Mouse (Mus musculus): ENCODE measurements around the gene Rrbp1. TPM values are rescaled to one million over a fixed set of nuclear protein-coding genes. Genes with fewer than 3 reads are reported as not detected.

Gene Rrbp1
- polyA plus RNA-seq, 1 experiment from 2014 or later: 34.8 TPM

DNA sequence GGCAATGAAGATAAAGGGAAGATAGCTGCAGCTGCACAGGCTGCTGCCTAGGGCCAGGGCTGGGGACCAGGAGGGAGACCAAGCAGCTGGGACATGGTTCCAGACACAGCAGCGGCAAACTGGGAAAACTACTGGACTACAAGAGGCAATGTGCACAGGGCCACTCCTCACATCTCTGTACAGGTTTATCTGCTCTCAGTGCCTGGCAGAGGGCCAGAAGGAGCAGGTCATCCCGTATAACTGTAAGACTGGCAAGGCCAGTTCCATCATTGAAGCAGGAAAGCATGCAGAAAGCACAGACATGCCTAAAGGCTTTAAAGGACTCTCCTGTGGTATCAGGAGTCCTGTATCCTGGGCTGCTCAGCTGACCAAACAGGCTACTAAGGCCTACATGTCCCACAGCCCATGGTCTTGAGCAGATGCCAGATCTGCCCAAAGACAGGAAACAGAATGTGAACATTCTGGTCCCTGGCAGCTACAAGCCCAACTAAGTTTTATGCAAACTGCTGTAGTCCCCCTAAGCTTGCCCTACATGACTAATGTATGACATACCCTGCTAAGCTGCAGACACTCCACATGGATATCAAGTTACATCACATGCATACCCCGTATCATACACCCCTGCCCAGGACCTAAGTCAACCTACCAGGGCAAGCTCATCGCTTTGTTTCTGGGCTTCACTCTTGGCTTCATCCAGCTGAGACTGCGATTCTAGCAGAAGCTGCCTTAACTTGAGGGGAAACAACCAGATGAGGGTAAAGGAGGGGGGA lies 59.3 kb downstream of the Rrbp1 start:
- WGBS: 86% methylated on average over 5 of the region's 5 CpGs
- H3K27ac ChIP-seq: no peak overlapping the region
- no peaks in the 10 kb centered on the region for H3K4me1 ChIP-seq (replicated peaks; ENCODE audit: control insufficient read depth, insufficient read depth, low read length)
- ATAC-seq (ENCODE audit: low FRiP score): no peak
- peaks cover 95% of the 10 kb centered on the region for H3K36me3 ChIP-seq (replicated peaks; ENCODE audit: control insufficient read depth, insufficient read depth)
- H3K4me3 ChIP-seq (replicated peaks; ENCODE audit: low read length): no peak overlapping the region
- no peaks in the 10 kb centered on the region for H3K27me3 ChIP-seq (ENCODE audit: control insufficient read depth, insufficient read depth, low read length)
- no peak overlapping the region for H3K4me2 ChIP-seq (replicated peaks)
- H3K9me3 ChIP-seq (ENCODE audit: control insufficient read depth, low read length): no peaks in the 10 kb centered on the region
- no peak overlapping the region for H3K9ac ChIP-seq
- DNase-seq (ENCODE audit: low spot score): no peak

DNA sequence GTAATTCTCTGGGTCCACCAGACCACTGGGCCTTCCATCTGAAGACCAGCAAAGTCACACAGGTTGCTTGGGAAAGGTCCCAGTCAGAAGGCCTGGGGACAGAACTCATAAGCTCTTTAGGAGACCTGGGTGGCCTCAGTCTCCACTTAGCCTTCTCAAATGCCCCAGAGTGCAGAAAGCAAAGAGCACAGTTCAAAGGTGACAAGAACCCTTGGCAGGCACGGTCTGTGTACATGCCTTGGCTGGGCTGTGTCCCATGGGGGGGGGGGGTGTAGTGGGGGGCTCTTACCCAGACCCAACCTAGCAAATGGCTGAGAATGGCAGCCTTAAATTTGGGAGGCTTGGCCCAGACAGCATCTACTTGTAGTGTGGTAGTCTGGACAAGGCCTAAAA lies 60.0 kb downstream of the Rrbp1 start:
- no peaks in the 10 kb centered on the region for H3K27me3 ChIP-seq (ENCODE audit: control insufficient read depth, insufficient read depth, low read length)
- no peak overlapping the region for H3K27ac ChIP-seq
- DNase-seq (ENCODE audit: low spot score) (no peak), ATAC-seq (ENCODE audit: low FRiP score) (no peak)
- 75% methylated on average over 1 of the region's 1 CpGs for WGBS
- H3K9ac ChIP-seq: no peak overlapping the region
- H3K4me2 ChIP-seq (replicated peaks): no peak overlapping the region
- no peaks in the 10 kb centered on the region for H3K9me3 ChIP-seq (ENCODE audit: control insufficient read depth, low read length)
- peaks cover 95% of the 10 kb centered on the region for H3K36me3 ChIP-seq (replicated peaks; ENCODE audit: control insufficient read depth, insufficient read depth)
- H3K4me1 ChIP-seq (replicated peaks; ENCODE audit: control insufficient read depth, insufficient read depth, low read length): no peaks in the 10 kb centered on the region
- H3K4me3 ChIP-seq (replicated peaks; ENCODE audit: low read length): no peak overlapping the region

DNA sequence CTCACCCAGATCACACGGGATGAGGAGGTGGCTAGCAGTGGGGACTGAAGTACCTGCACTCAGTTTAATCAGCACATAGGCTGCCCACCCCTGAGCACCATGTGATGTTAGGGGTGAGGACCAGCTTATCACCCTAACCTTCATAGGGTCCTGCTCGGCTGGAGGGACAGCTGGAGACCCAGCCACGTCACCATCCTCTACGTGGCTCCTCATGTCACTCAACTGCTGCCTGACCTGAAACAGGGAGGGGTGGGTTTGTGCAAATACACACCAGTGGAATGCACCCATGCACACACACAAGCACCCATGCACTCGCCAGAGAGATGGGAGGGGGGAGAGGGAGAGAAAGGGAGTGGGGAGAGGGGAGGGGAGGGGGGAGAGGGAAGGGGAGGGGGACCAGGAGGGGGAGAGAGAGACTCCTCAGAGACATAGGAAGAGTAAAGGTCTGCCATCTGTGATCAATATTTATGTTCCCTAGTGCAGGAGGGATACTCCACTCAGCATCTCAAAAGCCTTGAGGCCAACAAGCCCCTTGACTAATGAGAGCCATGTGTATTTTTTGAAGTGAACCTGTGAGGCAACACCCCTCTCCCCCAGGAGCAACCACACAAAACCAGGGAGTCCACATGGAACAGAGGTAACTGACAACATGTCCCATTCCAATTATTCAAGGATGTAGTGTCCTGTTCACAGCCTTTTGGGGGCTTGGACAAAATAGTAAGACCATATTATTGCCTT lies 60.6 kb downstream of the Rrbp1 start:
- Histone ChIP-seq H3K4me3 (replicated peaks; ENCODE audit: low read length) (no peak overlapping the region), H3K36me3 (replicated peaks; ENCODE audit: control insufficient read depth, insufficient read depth) (peaks cover 95% of the 10 kb centered on the region), H3K9me3 (ENCODE audit: control insufficient read depth, low read length) (no peaks in the 10 kb centered on the region), H3K4me2 (replicated peaks) (no peak overlapping the region), H3K27ac (no peak overlapping the region), H3K4me1 (replicated peaks; ENCODE audit: control insufficient read depth, insufficient read depth, low read length) (no peaks in the 10 kb centered on the region), H3K27me3 (ENCODE audit: control insufficient read depth, insufficient read depth, low read length) (no peaks in the 10 kb centered on the region), H3K9ac (no peak overlapping the region)
- DNase-seq (ENCODE audit: low spot score): no peak
- 87% methylated on average over 5 of the region's 5 CpGs for WGBS
- ATAC-seq (ENCODE audit: low FRiP score): no peak

DNA sequence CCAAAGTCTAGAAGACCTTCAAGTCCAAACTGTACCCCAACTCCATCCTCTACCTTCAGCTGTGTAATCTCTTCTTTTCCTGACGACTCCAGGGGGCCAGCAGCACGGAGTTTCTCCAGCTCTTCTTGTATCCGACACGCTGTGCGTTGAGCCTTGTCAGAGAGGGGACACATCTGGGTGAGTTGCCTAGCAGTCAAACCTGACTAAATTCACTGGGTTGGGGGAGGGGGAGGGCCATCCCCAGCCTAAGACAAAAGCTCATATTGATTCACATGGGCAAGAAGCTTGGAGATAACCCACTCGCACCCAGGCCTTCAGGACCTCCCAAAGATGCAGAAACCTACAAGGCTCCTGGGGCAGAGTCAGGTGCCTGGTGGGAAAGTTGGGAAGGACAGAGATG lies 61.8 kb downstream of the Rrbp1 start:
- Histone ChIP-seq H3K27me3 (ENCODE audit: control insufficient read depth, insufficient read depth, low read length) (no peaks in the 10 kb centered on the region), H3K4me1 (replicated peaks; ENCODE audit: control insufficient read depth, insufficient read depth, low read length) (no peaks in the 10 kb centered on the region), H3K4me2 (replicated peaks) (no peak overlapping the region), H3K9ac (no peak overlapping the region), H3K27ac (no peak overlapping the region), H3K36me3 (replicated peaks; ENCODE audit: control insufficient read depth, insufficient read depth) (peaks cover 95% of the 10 kb centered on the region), H3K9me3 (ENCODE audit: control insufficient read depth, low read length) (no peaks in the 10 kb centered on the region), H3K4me3 (replicated peaks; ENCODE audit: low read length) (no peak overlapping the region)
- 96% methylated on average over 6 of the region's 6 CpGs for WGBS
- ATAC-seq (ENCODE audit: low FRiP score) (no peak), DNase-seq (ENCODE audit: low spot score) (no peak)

DNA sequence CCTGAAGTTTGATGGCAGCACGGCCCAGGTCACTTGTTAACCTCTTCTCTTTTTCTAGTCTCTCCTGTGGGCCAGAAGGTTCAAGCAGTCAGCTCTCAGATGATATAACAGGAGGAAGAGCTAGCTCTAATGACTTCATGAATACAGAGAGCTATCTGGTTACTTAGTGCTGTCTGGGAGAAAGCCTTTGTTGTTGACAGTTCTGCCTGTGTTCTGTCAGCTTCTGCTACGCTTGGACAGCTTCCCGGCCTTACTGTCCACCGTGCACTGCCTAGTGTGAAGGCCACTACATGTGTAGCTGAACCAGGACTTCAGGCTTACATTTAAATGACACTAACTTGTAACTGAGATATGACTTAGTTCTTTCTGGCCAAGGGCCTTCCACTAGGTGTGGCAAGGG lies 62.6 kb downstream of the Rrbp1 start:
- no peak overlapping the region for H3K4me2 ChIP-seq (replicated peaks)
- no peak overlapping the region for H3K4me3 ChIP-seq (replicated peaks; ENCODE audit: low read length)
- no peaks in the 10 kb centered on the region for H3K9me3 ChIP-seq (ENCODE audit: control insufficient read depth, low read length)
- DNase-seq (ENCODE audit: low spot score) (no peak), ATAC-seq (ENCODE audit: low FRiP score) (no peak)
- H3K4me1 ChIP-seq (replicated peaks; ENCODE audit: control insufficient read depth, insufficient read depth, low read length): no peaks in the 10 kb centered on the region
- H3K36me3 ChIP-seq (replicated peaks; ENCODE audit: control insufficient read depth, insufficient read depth): peaks cover 95% of the 10 kb centered on the region
- H3K27ac ChIP-seq: no peak overlapping the region
- no peak overlapping the region for H3K9ac ChIP-seq
- 97% methylated on average over 4 of the region's 4 CpGs for WGBS
- no peaks in the 10 kb centered on the region for H3K27me3 ChIP-seq (ENCODE audit: control insufficient read depth, insufficient read depth, low read length)

DNA sequence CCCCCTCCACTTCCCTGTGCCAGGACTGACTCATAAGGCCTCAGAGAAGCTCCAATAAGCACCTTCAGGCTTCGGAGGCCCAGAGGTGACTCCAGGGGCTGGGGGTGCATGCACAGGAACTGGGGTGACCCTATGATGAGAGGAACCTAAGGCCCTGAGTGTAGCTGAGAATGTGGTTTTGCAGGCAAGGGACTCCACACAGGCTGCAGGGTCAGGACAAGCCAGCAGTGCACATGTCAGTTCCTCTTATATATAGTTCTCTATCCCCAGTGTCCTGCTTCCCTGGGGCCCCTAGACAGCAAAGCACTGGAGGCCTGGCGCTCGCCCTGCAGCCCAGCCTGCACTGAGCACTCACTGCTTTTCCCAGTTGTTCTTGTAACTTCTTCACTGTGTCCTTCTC lies 63.1 kb downstream of the Rrbp1 start:
- DNase-seq (ENCODE audit: low spot score) (no peak), ATAC-seq (ENCODE audit: low FRiP score) (no peak)
- 95% methylated on average over 3 of the region's 3 CpGs for WGBS
- Histone ChIP-seq H3K9ac (no peak overlapping the region), H3K27ac (no peak overlapping the region), H3K4me3 (replicated peaks; ENCODE audit: low read length) (no peak overlapping the region), H3K4me2 (replicated peaks) (no peak overlapping the region), H3K36me3 (replicated peaks; ENCODE audit: control insufficient read depth, insufficient read depth) (peaks cover 95% of the 10 kb centered on the region), H3K27me3 (ENCODE audit: control insufficient read depth, insufficient read depth, low read length) (no peaks in the 10 kb centered on the region), H3K4me1 (replicated peaks; ENCODE audit: control insufficient read depth, insufficient read depth, low read length) (no peaks in the 10 kb centered on the region), H3K9me3 (ENCODE audit: control insufficient read depth, low read length) (no peaks in the 10 kb centered on the region)

DNA sequence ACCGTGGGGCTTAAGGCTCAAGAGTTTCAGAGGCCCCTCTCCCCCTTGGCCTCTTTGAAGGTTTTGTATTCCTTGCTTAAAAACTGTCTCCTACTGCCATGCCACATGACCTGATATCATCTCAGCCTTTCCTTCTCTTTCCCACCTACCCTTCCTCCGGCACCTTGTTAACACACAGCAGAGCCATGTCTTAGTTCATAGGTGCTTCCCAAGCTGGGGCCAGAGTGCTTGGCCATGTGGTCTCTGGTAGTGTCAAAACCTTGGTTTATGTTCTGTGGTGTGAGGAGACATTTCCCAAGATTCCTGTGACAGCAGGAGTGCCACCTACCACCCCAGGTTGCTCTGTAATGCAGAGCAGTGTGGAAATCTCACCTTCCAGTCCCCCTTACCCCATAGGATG lies 64.7 kb downstream of the Rrbp1 start:
- no peaks in the 10 kb centered on the region for H3K27me3 ChIP-seq (ENCODE audit: control insufficient read depth, insufficient read depth, low read length)
- H3K4me2 ChIP-seq (replicated peaks): no peak overlapping the region
- H3K27ac ChIP-seq: no peak overlapping the region
- H3K4me3 ChIP-seq (replicated peaks; ENCODE audit: low read length): no peak overlapping the region
- DNase-seq (ENCODE audit: low spot score): no peak
- H3K9ac ChIP-seq: no peak overlapping the region
- no peaks in the 10 kb centered on the region for H3K4me1 ChIP-seq (replicated peaks; ENCODE audit: control insufficient read depth, insufficient read depth, low read length)
- peaks cover 92% of the 10 kb centered on the region for H3K36me3 ChIP-seq (replicated peaks; ENCODE audit: control insufficient read depth, insufficient read depth)
- 95% methylated on average over 2 of the region's 2 CpGs for WGBS
- no peak for ATAC-seq (ENCODE audit: low FRiP score)
- H3K9me3 ChIP-seq (ENCODE audit: control insufficient read depth, low read length): no peaks in the 10 kb centered on the region

DNA sequence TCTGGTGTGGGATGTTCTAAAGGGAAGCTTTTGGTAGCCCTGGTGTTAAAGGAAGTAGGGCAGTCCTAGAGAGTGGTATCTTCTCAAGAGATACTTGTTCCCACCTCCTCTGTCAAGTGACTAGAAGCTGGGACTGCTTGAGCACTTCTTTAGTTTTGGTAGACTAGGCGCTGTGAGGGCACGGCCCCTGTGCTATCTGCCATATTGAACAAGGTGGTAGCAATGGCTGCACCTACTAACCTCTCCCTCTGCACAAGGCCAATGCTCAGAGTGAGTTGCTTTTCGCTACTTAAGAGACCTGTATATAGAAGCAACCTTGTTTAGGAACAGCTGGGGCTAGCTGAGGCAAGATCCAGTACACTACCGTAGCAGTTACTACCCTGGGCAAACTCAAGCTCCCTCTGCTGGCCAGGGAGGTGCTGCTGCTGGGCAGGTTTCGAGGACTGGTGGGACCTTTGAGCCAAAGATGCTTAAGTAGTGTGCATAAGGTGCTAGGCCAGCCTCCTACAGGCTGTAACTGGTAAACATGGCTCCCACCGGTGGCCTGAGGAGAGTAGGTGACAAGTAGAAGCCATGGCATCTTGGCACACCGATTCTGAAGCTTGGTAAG lies 65.5 kb downstream of the Rrbp1 start:
- H3K36me3 ChIP-seq (replicated peaks; ENCODE audit: control insufficient read depth, insufficient read depth): peaks cover 93% of the 10 kb centered on the region
- WGBS: 95% methylated on average over 7 of the region's 7 CpGs
- no peak overlapping the region for H3K4me2 ChIP-seq (replicated peaks)
- DNase-seq (ENCODE audit: low spot score): no peak
- H3K27me3 ChIP-seq (ENCODE audit: control insufficient read depth, insufficient read depth, low read length): no peaks in the 10 kb centered on the region
- no peaks in the 10 kb centered on the region for H3K4me1 ChIP-seq (replicated peaks; ENCODE audit: control insufficient read depth, insufficient read depth, low read length)
- H3K4me3 ChIP-seq (replicated peaks; ENCODE audit: low read length): no peak overlapping the region
- no peak for ATAC-seq (ENCODE audit: low FRiP score)
- H3K9me3 ChIP-seq (ENCODE audit: control insufficient read depth, low read length): no peaks in the 10 kb centered on the region
- no peak overlapping the region for H3K9ac ChIP-seq
- no peak overlapping the region for H3K27ac ChIP-seq

DNA sequence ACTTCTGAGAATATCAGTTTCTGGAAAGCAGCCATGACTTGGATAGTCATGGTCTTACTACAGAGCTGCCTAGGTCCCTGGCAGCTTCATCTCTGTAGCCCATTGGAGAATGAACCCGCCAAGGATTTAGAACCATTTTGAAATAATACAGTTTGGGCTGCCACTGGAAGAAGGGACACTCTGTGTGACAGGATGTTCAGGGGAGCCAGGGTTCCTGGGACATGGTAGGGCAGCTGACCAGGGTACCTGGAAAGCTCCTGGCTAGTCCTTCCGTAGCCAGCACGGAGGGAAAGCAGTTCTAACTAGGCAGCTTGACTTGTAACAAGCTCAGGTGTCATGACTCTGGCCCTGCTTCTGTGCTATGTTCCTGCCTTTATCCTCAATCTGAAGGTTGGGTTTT lies 66.3 kb downstream of the Rrbp1 start:
- Histone ChIP-seq H3K4me1 (replicated peaks; ENCODE audit: control insufficient read depth, insufficient read depth, low read length) (no peaks in the 10 kb centered on the region), H3K4me2 (replicated peaks) (no peak overlapping the region), H3K27me3 (ENCODE audit: control insufficient read depth, insufficient read depth, low read length) (no peaks in the 10 kb centered on the region), H3K9me3 (ENCODE audit: control insufficient read depth, low read length) (no peaks in the 10 kb centered on the region), H3K4me3 (replicated peaks; ENCODE audit: low read length) (no peak overlapping the region), H3K9ac (no peak overlapping the region), H3K36me3 (replicated peaks; ENCODE audit: control insufficient read depth, insufficient read depth) (peaks cover 94% of the 10 kb centered on the region), H3K27ac (no peak overlapping the region)
- ATAC-seq (ENCODE audit: low FRiP score) (no peak), DNase-seq (ENCODE audit: low spot score) (no peak)
- WGBS: 93% methylated on average over 3 of the region's 3 CpGs

Data from hindbrain, embryonic 14.5 days (tissue).